Mouse (Mus musculus) G1E-ER4 (cell line): Measurements from ENCODE around the gene Zfp329. TPM values are rescaled to one million over a fixed set of nuclear protein-coding genes. Genes with fewer than 3 reads are reported as not detected.

ENCODE experiments used
- GATA1 ChIP-seq: IDR thresholded peaks from one replicate; pipeline ENCODE4 v1.8.0; 2012; ENCODE audit warnings: low read length, inconsistent platforms
- polyA plus RNA-seq: library from polyadenylated mRNA; stranded (reverse); fragments of >175 nt; gene quantifications from 2 replicates; pipeline ENCODE4 v1.2.3, GENCODE M21; 2012

Zfp329 gene
- 0.21 and 0.25 TPM in 2 replicates for polyA plus RNA-seq

GRCm38 (mm10) chr7:12818521-12819295, at the start of gene Zfp329:
Gene Zfp329 (minus strand): TSS chr7:12818858.
- no peak for TF ChIP-seq GATA1

- no peak for TF ChIP-seq GATA1
Observed at GRCm38 (mm10) chr7:12835779-12836178, 17.1 kb upstream of the Zfp329 start.

- no peak for TF ChIP-seq GATA1
Observed at GRCm38 (mm10) chr7:12835193-12835671, 16.6 kb upstream of the Zfp329 start.

- TF ChIP-seq GATA1 = no peak
Observed at GRCm38 (mm10) chr7:12834162-12835120, 15.8 kb upstream of the Zfp329 start, which contains the start of gene Zfp110. Gene Zfp110 (plus strand): TSS chr7:12834761.

GRCm38 (mm10) chr7:12815566-12815965, 3.1 kb downstream of the Zfp329 start:
- no peak for TF ChIP-seq GATA1

- no peak for TF ChIP-seq GATA1
Observed at GRCm38 (mm10) chr7:12803727-12804071, 15.0 kb downstream of the Zfp329 start.

GRCm38 (mm10) chr7:12802866-12803726, 15.6 kb downstream of the Zfp329 start, which contains the start of gene Zscan18:
Gene Zscan18 (minus strand): TSS chr7:12803635.
- TF ChIP-seq GATA1 = no peak

GRCm38 (mm10) chr7:12799554-12799953, 19.1 kb downstream of the Zfp329 start:
- no peak for TF ChIP-seq GATA1

GRCm38 (mm10) chr7:12797971-12798370, 20.7 kb downstream of the Zfp329 start:
- TF ChIP-seq GATA1 = no peak

GRCm38 (mm10) chr7:12788025-12788424, 30.6 kb downstream of the Zfp329 start:
- no peak for TF ChIP-seq GATA1

- TF ChIP-seq GATA1 = no peak
Observed at GRCm38 (mm10) chr7:12787333-12787732, 31.3 kb downstream of the Zfp329 start.

GRCm38 (mm10) chr7:12780151-12780830, 38.4 kb downstream of the Zfp329 start:
- no peak for TF ChIP-seq GATA1

- TF ChIP-seq GATA1 = no peak
Observed at GRCm38 (mm10) chr7:12779782-12780150, 38.9 kb downstream of the Zfp329 start.

GRCm38 (mm10) chr7:12779141-12779540, 39.5 kb downstream of the Zfp329 start:
- no peak for TF ChIP-seq GATA1

- no peak for TF ChIP-seq GATA1
Observed at GRCm38 (mm10) chr7:12774606-12775005, 44.1 kb downstream of the Zfp329 start.
